Mouse (Mus musculus) embryonic facial prominence, embryonic 14.5 days (tissue): ENCODE measurements around the gene Runx1. TPM values are rescaled to one million over a fixed set of nuclear protein-coding genes. Genes with fewer than 3 reads are reported as not detected.

Source experiments
- ATAC-seq: fragments of 200-750 bp; cut with Nextera tagmentation; 2 replicates; pipeline ENCODE4 v1.8.0; 2017; ENCODE audit warnings: low read depth, moderate number of reproducible peaks, moderate TSS enrichment
- DNase-seq: peaks from one replicate; pipeline ENCODE4 v3.0.0-alpha.2; 2015; ENCODE audit warnings: low spot score
- H3K27ac ChIP-seq: fragments of 300-500 bp; sonication (generic); replicated peaks from 2 replicates; pipeline ENCODE4 v1.5.1; 2014; ENCODE audit warnings: low read depth, mild to moderate bottlenecking, low read length, moderate library complexity
- H3K27me3 ChIP-seq: fragments of 300-500 bp; sonication (generic); replicated peaks from 2 replicates; pipeline ENCODE4 v1.6.1; 2014; ENCODE audit warnings: low read length; ENCODE audit not compliant: control insufficient read depth, insufficient read depth
- H3K36me3 ChIP-seq: fragments of 300-500 bp; sonication (generic); 2 replicates; pipeline ENCODE4 v1.6.1; 2014; ENCODE audit warnings: low read length, mixed read lengths; ENCODE audit not compliant: control insufficient read depth, insufficient read depth
- H3K4me1 ChIP-seq: fragments of 300-500 bp; sonication (generic); 2 replicates; pipeline ENCODE4 v1.6.1; 2014; ENCODE audit warnings: antibody characterized with exemption, low read length; ENCODE audit not compliant: control insufficient read depth, insufficient read depth
- H3K4me2 ChIP-seq: fragments of 300-500 bp; sonication (generic); 2 replicates; pipeline ENCODE4 v1.6.1; 2014; ENCODE audit warnings: low read depth, mild to moderate bottlenecking, low read length, moderate library complexity, mixed read lengths
- H3K4me3 ChIP-seq: fragments of 300-500 bp; sonication (generic); 2 replicates; pipeline ENCODE4 v1.5.1; 2014; ENCODE audit warnings: low read depth, mild to moderate bottlenecking, low read length
- H3K9ac ChIP-seq: fragments of 300-500 bp; sonication (generic); 2 replicates; pipeline ENCODE4 v1.6.1; 2014; ENCODE audit warnings: low read depth, mild to moderate bottlenecking, low read length, moderate library complexity, mixed read lengths
- H3K9me3 ChIP-seq: fragments of 300-500 bp; sonication (generic); 2 replicates; pipeline ENCODE4 v1.6.1; 2016; ENCODE audit warnings: low read length; ENCODE audit not compliant: control insufficient read depth
- WGBS: fragments of 180-500 bp; shearing (Covaris S2); extraction: QIAGEN DNeasy Blood & Tissue Kit; methylation state at CpG from one replicate; pipeline ENCODE4 v1.1.7; 2014; 5-methylcytosine and 5-hydroxymethylcytosine counted together
- polyA plus RNA-seq: library from polyadenylated mRNA; unstranded; fragments of >200 nt; fragmentation: Nextera tagmentation; extraction: Ambion mirVana; gene quantifications from 2 replicates; pipeline ENCODE4 v1.2.1, GENCODE M21; 2014

Runx1 gene
- polyA plus RNA-seq, 1 experiment from 2014 or later, result 13.7 TPM

DNA sequence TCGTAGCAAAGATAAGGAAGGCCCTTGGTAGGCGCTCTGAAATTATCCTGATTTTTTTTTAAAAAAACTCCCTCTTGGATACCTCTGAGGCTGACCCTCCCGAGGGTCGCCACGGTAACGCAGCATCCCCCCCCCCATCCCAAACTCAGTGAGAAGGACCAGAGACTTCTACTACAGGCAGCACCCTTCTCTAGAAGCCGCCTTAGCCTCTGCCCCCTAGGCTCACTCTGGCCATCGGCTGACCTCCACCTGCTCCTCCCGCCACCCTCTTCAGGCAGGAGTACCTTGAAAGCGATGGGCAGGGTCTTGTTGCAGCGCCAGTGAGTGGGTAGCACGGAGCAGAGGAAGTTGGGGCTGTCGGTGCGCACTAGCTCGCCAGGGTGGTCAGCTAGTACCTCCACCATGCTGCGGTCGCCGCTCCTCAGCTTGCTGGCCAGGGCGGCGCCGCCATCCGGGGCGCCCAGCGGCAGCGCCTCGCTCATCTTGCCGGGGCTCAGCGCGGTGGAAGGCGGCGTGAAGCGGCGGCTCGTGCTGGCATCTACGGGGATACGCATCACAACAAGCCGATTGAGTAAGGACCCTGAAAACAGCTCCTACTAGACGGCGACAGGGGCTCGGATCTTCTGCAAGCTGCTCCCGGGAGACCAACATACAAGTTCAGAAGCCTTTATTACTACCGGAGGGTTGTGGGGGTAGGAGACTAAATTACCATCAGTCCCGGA, 130.6 kb downstream of the Runx1 start:
- 0 out of 2 replicates have a peak, but pooled peaks cover 9% of the 10 kb centered on the region for H3K27me3 ChIP-seq
- no peaks in the 10 kb centered on the region for H3K36me3 ChIP-seq
- peak overlapping the region; percentile 24; the same call in 1 of the 2 replicates for H3K27ac ChIP-seq
- DNase-seq (no peak), ATAC-seq (no peak)
- peak overlapping the region; percentile 98 for H3K4me2 ChIP-seq
- under 1% methylated on average over 33 of the region's 43 CpGs for WGBS
- peak overlapping the region; percentile 82 for H3K9ac ChIP-seq
- H3K4me1 ChIP-seq, result peaks cover 16% of the 10 kb centered on the region
- peak overlapping the region; percentile 61 for H3K4me3 ChIP-seq
- H3K9me3 ChIP-seq, result no peaks in the 10 kb centered on the region

DNA sequence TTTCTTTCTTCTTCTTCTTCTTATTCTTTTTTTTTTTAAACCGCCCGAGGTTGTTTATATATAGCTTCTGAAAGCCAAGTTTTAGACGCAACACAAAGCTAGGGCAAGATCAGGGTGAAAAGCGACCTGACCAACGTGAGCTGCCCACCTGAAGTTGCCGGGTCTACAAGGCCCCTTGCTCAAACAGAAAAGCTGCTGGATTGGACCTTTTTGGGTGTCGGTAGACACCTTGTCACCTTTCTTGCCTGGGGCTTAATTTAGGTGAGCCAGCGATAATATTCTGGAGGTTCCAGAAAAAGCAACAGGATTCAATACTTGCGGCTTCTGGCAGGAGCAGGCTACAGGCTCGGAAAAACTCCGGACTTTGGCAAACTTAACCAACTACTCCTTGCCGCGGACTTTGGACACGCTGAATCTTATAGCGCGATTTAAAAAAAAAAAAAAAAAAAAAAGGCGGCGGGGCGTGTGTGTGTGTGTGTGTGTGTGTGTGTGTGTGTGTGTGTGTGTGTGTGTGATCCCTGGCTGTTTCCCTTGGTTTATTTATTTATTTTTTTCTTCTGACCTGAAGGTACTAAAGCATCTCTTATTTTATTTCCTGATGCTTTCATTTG, 131.3 kb downstream of the Runx1 start:
- Histone ChIP-seq H3K4me1 (peaks cover 12% of the 10 kb centered on the region), H3K9ac (peak overlapping the region; percentile 82), H3K27me3 (0 out of 2 replicates have a peak, but pooled peaks cover 9% of the 10 kb centered on the region), H3K4me3 (peak overlapping the region; percentile 61), H3K27ac (no peak overlapping the region), H3K36me3 (no peaks in the 10 kb centered on the region), H3K9me3 (no peaks in the 10 kb centered on the region), H3K4me2 (peak overlapping the region; percentile 98)
- WGBS, result 3% methylated on average over 19 of the region's 19 CpGs
- ATAC-seq (no peak), DNase-seq (no peak)

DNA sequence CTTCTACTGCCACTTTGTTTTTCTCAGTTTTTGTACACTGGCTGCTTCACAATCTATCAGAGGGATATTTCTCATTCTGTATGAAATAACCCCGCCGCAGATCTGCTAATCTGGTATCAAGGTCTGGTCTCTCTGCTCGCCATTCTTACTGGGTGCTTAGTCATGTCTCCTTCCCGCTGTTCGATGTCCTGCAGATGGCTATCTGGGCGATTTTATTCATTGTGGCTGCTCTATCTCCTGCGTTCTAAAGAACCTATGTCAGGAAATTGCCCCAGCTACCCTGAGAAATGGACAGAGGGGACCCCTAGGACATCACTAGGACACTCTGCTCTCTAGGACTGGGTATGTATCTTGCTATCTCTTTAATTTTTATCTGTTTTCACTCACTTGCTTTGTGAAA, 135.2 kb downstream of the Runx1 start:
- H3K9ac ChIP-seq, result no peak overlapping the region
- H3K27ac ChIP-seq, result no peak overlapping the region
- H3K9me3 ChIP-seq, result no peaks in the 10 kb centered on the region
- H3K36me3 ChIP-seq, result peaks cover 18% of the 10 kb centered on the region
- H3K27me3 ChIP-seq, result 0 out of 2 replicates have a peak, but pooled peaks cover 6% of the 10 kb centered on the region
- no peak for DNase-seq
- WGBS, result 79% methylated on average over 7 of the region's 7 CpGs
- no peak for ATAC-seq
- 0 out of 2 replicates have a peak, but pooled peaks cover 6% of the 10 kb centered on the region for H3K4me1 ChIP-seq
- H3K4me2 ChIP-seq, result 0 out of 2 replicates have a peak overlapping the region, but pooled peaks have one; percentile 2
- no peak overlapping the region for H3K4me3 ChIP-seq

DNA sequence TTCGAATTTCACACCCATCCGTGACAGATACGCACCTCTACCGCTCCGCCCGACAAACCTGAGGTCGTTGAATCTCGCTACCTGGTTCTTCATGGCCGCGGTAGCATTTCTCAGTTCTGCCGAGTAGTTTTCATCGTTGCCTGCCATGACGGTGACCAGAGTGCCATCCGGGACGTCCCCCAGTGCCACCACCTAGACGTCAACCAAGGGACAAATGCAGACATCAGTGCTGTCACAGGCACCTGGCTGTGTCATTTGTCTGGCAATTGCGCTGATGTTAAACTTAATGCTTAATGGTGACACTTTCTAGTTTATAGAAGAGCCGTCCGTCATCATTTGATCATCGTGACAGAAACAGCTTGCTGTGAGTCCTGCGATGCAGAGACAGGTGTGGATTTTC, 137.0 kb downstream of the Runx1 start:
- Histone ChIP-seq H3K9ac (no peak overlapping the region), H3K27me3 (0 out of 2 replicates have a peak, but pooled peaks cover 5% of the 10 kb centered on the region), H3K4me1 (peaks cover 19% of the 10 kb centered on the region), H3K9me3 (no peaks in the 10 kb centered on the region), H3K4me2 (no peak overlapping the region), H3K27ac (no peak overlapping the region), H3K36me3 (peaks cover 18% of the 10 kb centered on the region), H3K4me3 (no peak overlapping the region)
- ATAC-seq (no peak), DNase-seq (no peak)
- 90% methylated on average over 21 of the region's 21 CpGs for WGBS

DNA sequence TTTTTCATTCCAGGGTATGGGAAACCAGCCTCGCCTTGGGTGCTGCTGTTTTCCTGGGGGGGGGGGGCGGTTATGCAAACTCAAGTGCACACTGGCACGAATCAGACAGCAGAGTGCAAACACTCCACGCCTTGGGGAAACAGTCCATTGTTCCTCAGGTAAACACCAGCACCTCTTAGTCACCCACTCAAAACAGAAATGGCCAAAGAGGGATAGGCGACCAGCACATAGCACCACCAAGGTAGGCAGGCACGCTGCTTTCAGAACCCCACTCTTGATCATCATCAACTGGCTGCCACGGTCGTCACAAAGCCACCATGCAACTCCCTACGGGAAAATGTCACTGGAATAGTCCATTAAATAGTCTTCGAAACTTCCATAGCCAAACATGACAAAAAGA, 139.0 kb downstream of the Runx1 start:
- H3K4me2 ChIP-seq, result no peak overlapping the region
- 87% methylated on average over 10 of the region's 10 CpGs for WGBS
- no peak overlapping the region for H3K4me3 ChIP-seq
- no peak overlapping the region for H3K27ac ChIP-seq
- H3K36me3 ChIP-seq, result peaks cover 18% of the 10 kb centered on the region
- no peaks in the 10 kb centered on the region for H3K27me3 ChIP-seq
- DNase-seq (no peak), ATAC-seq (no peak)
- H3K4me1 ChIP-seq, result peaks cover 21% of the 10 kb centered on the region
- H3K9ac ChIP-seq, result no peak overlapping the region
- no peaks in the 10 kb centered on the region for H3K9me3 ChIP-seq

DNA sequence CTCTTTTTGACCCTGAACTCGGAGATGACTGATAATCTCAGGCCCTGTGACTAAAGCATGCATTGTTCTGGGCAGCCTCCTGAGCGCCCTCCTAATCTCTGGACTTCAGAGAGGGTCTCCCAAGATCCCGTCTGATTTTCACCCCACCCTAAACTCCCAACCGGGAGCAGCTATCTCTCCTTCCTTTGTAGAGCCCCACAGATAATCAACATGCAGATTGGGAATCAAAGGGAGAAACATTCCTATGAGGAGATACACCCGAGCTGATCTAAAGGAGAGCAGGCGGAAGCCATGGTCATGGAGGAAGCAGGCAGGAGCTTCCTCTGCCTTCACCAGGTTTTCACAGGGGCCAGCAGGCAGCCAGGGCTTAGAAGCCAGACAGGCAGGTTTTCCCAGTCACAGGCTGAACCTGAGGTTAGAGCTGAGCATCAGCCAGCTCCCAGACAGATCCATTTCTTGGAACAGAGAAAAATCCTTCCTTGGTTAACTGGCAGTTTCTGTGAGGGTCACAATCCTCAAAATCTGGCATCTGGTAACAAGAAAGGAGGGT, 140.1 kb downstream of the Runx1 start:
- H3K4me2 ChIP-seq, result no peak overlapping the region
- no peak overlapping the region for H3K4me3 ChIP-seq
- H3K27ac ChIP-seq, result no peak overlapping the region
- H3K9ac ChIP-seq, result no peak overlapping the region
- no peaks in the 10 kb centered on the region for H3K9me3 ChIP-seq
- DNase-seq (no peak), ATAC-seq (no peak)
- WGBS, result 41% methylated on average over 6 of the region's 6 CpGs
- peaks cover 18% of the 10 kb centered on the region for H3K4me1 ChIP-seq
- no peaks in the 10 kb centered on the region for H3K27me3 ChIP-seq
- peaks cover 18% of the 10 kb centered on the region for H3K36me3 ChIP-seq

DNA sequence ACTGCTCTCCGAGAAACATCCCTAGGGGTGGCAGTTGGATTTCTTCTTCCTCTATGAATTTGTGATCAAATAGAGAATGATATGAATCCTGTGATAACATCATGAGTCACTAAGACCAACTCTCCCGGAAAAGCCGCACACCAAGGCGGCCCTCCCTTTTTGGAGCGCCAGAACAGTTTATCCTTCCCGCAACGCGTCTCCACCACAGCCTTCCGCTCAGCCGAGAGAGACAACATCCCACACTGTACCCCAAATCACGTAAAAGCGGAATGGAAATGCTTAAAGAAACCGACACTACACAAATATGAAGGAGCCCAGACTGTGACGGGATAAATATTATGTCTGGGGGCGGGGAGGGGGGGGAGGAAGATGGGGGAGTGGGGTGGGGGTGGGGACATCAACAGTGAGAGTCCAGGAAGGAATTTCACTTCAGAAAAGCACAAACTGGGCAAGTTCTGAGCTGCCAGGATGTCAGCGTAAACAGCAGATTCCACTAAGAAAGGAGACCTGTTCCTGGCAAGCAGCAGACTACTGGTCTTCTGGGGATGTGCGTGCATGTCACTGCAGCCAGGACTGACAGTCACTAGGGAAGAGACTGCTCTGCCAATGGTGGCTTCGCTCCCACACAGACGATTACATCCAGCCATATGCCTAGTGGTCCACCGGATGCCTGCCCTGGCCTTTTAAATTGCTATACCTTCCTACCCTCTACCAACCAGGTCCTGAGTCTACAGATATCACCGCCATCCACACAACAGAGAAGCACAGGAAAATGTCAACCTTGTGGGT, 141.3 kb downstream of the Runx1 start:
- peak overlapping the region; percentile 42 for H3K27ac ChIP-seq
- no peaks in the 10 kb centered on the region for H3K9me3 ChIP-seq
- peaks cover 18% of the 10 kb centered on the region for H3K36me3 ChIP-seq
- H3K9ac ChIP-seq, result no peak overlapping the region
- ATAC-seq (peak; percentile 56), DNase-seq (peak; percentile 45)
- peaks cover 18% of the 10 kb centered on the region for H3K4me1 ChIP-seq
- H3K4me3 ChIP-seq, result no peak overlapping the region
- no peaks in the 10 kb centered on the region for H3K27me3 ChIP-seq
- WGBS, result 46% methylated on average over 20 of the region's 21 CpGs
- peak overlapping the region; percentile 36 for H3K4me2 ChIP-seq

DNA sequence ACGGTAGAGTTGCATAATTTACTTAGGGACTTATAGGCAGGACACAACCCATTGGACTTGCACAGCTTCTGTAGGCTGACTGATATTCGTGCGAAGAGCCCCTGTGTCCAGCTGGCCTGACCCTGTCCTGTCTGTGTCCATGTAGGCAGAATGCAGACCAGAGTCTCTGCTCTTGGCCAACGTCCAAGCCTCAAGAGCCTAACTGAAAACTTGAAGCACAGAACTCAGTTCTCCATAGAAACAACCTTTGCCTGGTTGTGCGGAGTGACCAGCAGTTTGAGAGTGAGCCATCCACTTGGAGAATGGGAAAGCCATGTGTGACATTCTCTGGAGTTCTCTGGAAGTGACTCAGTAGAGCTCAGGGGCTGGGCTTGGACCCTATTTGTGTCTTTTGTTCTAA, 149.3 kb downstream of the Runx1 start:
- Histone ChIP-seq H3K27ac (no peak overlapping the region), H3K4me2 (no peak overlapping the region), H3K4me1 (no peaks in the 10 kb centered on the region), H3K36me3 (peaks cover 22% of the 10 kb centered on the region), H3K4me3 (no peak overlapping the region), H3K9ac (no peak overlapping the region), H3K27me3 (no peaks in the 10 kb centered on the region), H3K9me3 (no peaks in the 10 kb centered on the region)
- ATAC-seq (no peak), DNase-seq (no peak)
- WGBS, result 92% methylated on average over 5 of the region's 5 CpGs
